Mouse (Mus musculus) intestine, embryonic 14.5 days (tissue): Measurements from ENCODE around the gene Wdr81. TPM values are rescaled to one million over a fixed set of nuclear protein-coding genes. Genes with fewer than 3 reads are reported as not detected.

Experiments
- ATAC-seq: fragments of 200-750 bp; cut with Nextera tagmentation; replicated peaks from 2 replicates; pipeline ENCODE4 v1.8.0; 2017; ENCODE audit warnings: low read depth, moderate number of reproducible peaks, moderate TSS enrichment, moderate library complexity; ENCODE audit not compliant: low FRiP score, low TSS enrichment
- DNase-seq: peaks from one replicate; pipeline ENCODE4 v3.0.0-alpha.2; 2018; ENCODE audit warnings: low spot score
- H3K27ac ChIP-seq: fragments of 300-500 bp; sonication (generic); 2 replicates; pipeline ENCODE4 v1.5.1; 2014; ENCODE audit warnings: low read depth, mild to moderate bottlenecking, control low read depth
- H3K27me3 ChIP-seq: fragments of 300-500 bp; sonication (generic); replicated peaks from 2 replicates; pipeline ENCODE4 v1.6.1; 2014; ENCODE audit warnings: low read length, control low read depth; ENCODE audit not compliant: control insufficient read depth, insufficient read depth
- H3K36me3 ChIP-seq: fragments of 300-500 bp; sonication (generic); 2 replicates; pipeline ENCODE4 v1.6.1; 2014; ENCODE audit warnings: low read length, control low read depth; ENCODE audit not compliant: control insufficient read depth, insufficient read depth
- H3K4me1 ChIP-seq: fragments of 300-500 bp; sonication (generic); replicated peaks from 2 replicates; pipeline ENCODE4 v1.6.1; 2014; ENCODE audit warnings: low read length, control low read depth, mixed read lengths; ENCODE audit not compliant: control insufficient read depth, insufficient read depth
- H3K4me2 ChIP-seq: fragments of 300-500 bp; sonication (generic); 2 replicates; pipeline ENCODE4 v1.6.1; 2014; ENCODE audit warnings: low read length
- H3K4me3 ChIP-seq: fragments of 300-500 bp; sonication (generic); 2 replicates; pipeline ENCODE4 v1.5.1; 2014; ENCODE audit warnings: low read depth, low read length, control low read depth, mixed read lengths
- H3K9ac ChIP-seq: fragments of 300-500 bp; sonication (generic); 2 replicates; pipeline ENCODE4 v1.6.1; 2014; ENCODE audit warnings: mild to moderate bottlenecking, low read length
- H3K9me3 ChIP-seq: fragments of 300-500 bp; sonication (generic); 2 replicates; pipeline ENCODE4 v1.6.1; 2016; ENCODE audit warnings: low read length, control low read depth; ENCODE audit not compliant: control insufficient read depth
- WGBS: fragments of 180-500 bp; shearing (Covaris S2); extraction: QIAGEN DNeasy Blood & Tissue Kit; methylation state at CpG from one replicate; pipeline ENCODE4 v1.1.7; 2014; 5-methylcytosine and 5-hydroxymethylcytosine counted together
- polyA plus RNA-seq: library from polyadenylated mRNA; unstranded; fragments of >200 nt; fragmentation: Nextera tagmentation; extraction: Ambion mirVana; gene quantifications from 2 replicates; pipeline ENCODE4 v1.2.1, GENCODE M21; 2014

Wdr81 gene
- polyA plus RNA-seq, 1 experiment from 2014 or later: 5.9 TPM

- no peak for ATAC-seq
- Histone ChIP-seq H3K36me3 (peaks cover 17% of the 10 kb centered on the region), H3K9ac (no peak overlapping the region), H3K9me3 (no peaks in the 10 kb centered on the region), H3K4me2 (no peak overlapping the region), H3K27me3 (no peaks in the 10 kb centered on the region), H3K27ac (no peak overlapping the region), H3K4me3 (no peak overlapping the region), H3K4me1 (peaks cover 10% of the 10 kb centered on the region)
- 83% methylated on average over 8 of the region's 8 CpGs for WGBS
- no peak for DNase-seq
Observed at GRCm38 (mm10) chr11:75450304-75450908, 4.1 kb downstream of the Wdr81 start.

GRCm38 (mm10) chr11:75449695-75450094 lies 4.8 kb downstream of the Wdr81 start:
- DNase-seq (no peak), ATAC-seq (no peak)
- no peak overlapping the region for H3K27ac ChIP-seq
- peaks cover 5% of the 10 kb centered on the region for H3K4me1 ChIP-seq
- H3K36me3 ChIP-seq: peaks cover 18% of the 10 kb centered on the region
- H3K9ac ChIP-seq: no peak overlapping the region
- H3K27me3 ChIP-seq: no peaks in the 10 kb centered on the region
- WGBS: 81% methylated on average over 7 of the region's 7 CpGs
- no peak overlapping the region for H3K4me3 ChIP-seq
- no peak overlapping the region for H3K4me2 ChIP-seq
- no peaks in the 10 kb centered on the region for H3K9me3 ChIP-seq

GRCm38 (mm10) chr11:75448575-75448974 lies 5.9 kb downstream of the Wdr81 start:
- Histone ChIP-seq H3K9ac (no peak overlapping the region), H3K27me3 (no peaks in the 10 kb centered on the region), H3K4me1 (no peaks in the 10 kb centered on the region), H3K4me3 (no peak overlapping the region), H3K4me2 (no peak overlapping the region), H3K27ac (no peak overlapping the region), H3K9me3 (no peaks in the 10 kb centered on the region), H3K36me3 (peaks cover 22% of the 10 kb centered on the region)
- ATAC-seq: no peak
- WGBS: 86% methylated on average over 3 of the region's 3 CpGs
- no peak for DNase-seq

- Histone ChIP-seq H3K4me2 (no peak overlapping the region), H3K9ac (no peak overlapping the region), H3K27me3 (no peaks in the 10 kb centered on the region), H3K36me3 (peaks cover 19% of the 10 kb centered on the region), H3K9me3 (no peaks in the 10 kb centered on the region), H3K4me1 (no peaks in the 10 kb centered on the region), H3K27ac (no peak overlapping the region), H3K4me3 (no peak overlapping the region)
- no peak for DNase-seq
- 46% methylated on average over 8 of the region's 8 CpGs for WGBS
- no peak for ATAC-seq
Observed at GRCm38 (mm10) chr11:75443711-75444110, 10.8 kb downstream of the Wdr81 start.

GRCm38 (mm10) chr11:75441601-75442000 lies 12.9 kb downstream of the Wdr81 start:
- no peak overlapping the region for H3K9ac ChIP-seq
- no peak overlapping the region for H3K4me2 ChIP-seq
- H3K27ac ChIP-seq: no peak overlapping the region
- H3K36me3 ChIP-seq: peaks cover 9% of the 10 kb centered on the region; the same call in 1 of the 2 replicates
- WGBS: 91% methylated on average over 16 of the region's 16 CpGs
- no peaks in the 10 kb centered on the region for H3K27me3 ChIP-seq
- H3K9me3 ChIP-seq: no peaks in the 10 kb centered on the region
- no peak overlapping the region for H3K4me3 ChIP-seq
- no peak for DNase-seq
- no peak for ATAC-seq
- H3K4me1 ChIP-seq: no peaks in the 10 kb centered on the region

- no peak for DNase-seq
- 73% methylated on average over 7 of the region's 7 CpGs for WGBS
- Histone ChIP-seq H3K4me3 (no peak overlapping the region), H3K9ac (no peak overlapping the region), H3K4me1 (no peaks in the 10 kb centered on the region), H3K27ac (no peak overlapping the region), H3K36me3 (peaks cover 9% of the 10 kb centered on the region; the same call in 1 of the 2 replicates), H3K27me3 (no peaks in the 10 kb centered on the region), H3K9me3 (no peaks in the 10 kb centered on the region), H3K4me2 (no peak overlapping the region)
- no peak for ATAC-seq
Observed at GRCm38 (mm10) chr11:75441034-75441433, 13.5 kb downstream of the Wdr81 start.

GRCm38 (mm10) chr11:75439951-75440350 lies 14.6 kb downstream of the Wdr81 start:
- H3K27ac ChIP-seq: no peak overlapping the region
- no peaks in the 10 kb centered on the region for H3K9me3 ChIP-seq
- no peaks in the 10 kb centered on the region for H3K27me3 ChIP-seq
- no peak overlapping the region for H3K9ac ChIP-seq
- no peak overlapping the region for H3K4me3 ChIP-seq
- 95% methylated on average over 3 of the region's 3 CpGs for WGBS
- H3K4me2 ChIP-seq: no peak overlapping the region
- H3K4me1 ChIP-seq: no peaks in the 10 kb centered on the region
- peaks cover 9% of the 10 kb centered on the region; the same call in 1 of the 2 replicates for H3K36me3 ChIP-seq
- ATAC-seq (no peak), DNase-seq (no peak)

- DNase-seq (no peak), ATAC-seq (no peak)
- H3K4me2 ChIP-seq: no peak within 1 kb of the TSS
- H3K9me3 ChIP-seq: no peaks in the 10 kb centered on the region
- H3K4me1 ChIP-seq: no peaks in the 10 kb centered on the region
- no peak within 1 kb of the TSS for H3K4me3 ChIP-seq
- 70% methylated on average over 6 of the region's 6 CpGs for WGBS
- no peak within 1 kb of the TSS for H3K27ac ChIP-seq
- H3K36me3 ChIP-seq: peaks cover 4% of the 10 kb centered on the region; the same call in 1 of the 2 replicates
- no peak within 1 kb of the TSS for H3K9ac ChIP-seq
- no peaks in the 10 kb centered on the region for H3K27me3 ChIP-seq
Observed at GRCm38 (mm10) chr11:75439363-75439762, 15.2 kb downstream of the Wdr81 start, which contains the start of gene Serpinf2. TSS of gene Serpinf2 (minus strand) at chr11:75439591.

- ATAC-seq: no peak
Observed at GRCm38 (mm10) chr11:75438804-75439203, 15.7 kb downstream of the Wdr81 start.

More at GRCm38 (mm10) chr11:75438804-75439203, 15.7 kb downstream of the Wdr81 start:
- Histone ChIP-seq H3K9me3 (peaks cover 3% of the 10 kb centered on the region; the same call in 1 of the 2 replicates), H3K4me1 (no peaks in the 10 kb centered on the region), H3K27ac (no peak overlapping the region), H3K9ac (no peak overlapping the region), H3K4me2 (no peak overlapping the region), H3K4me3 (no peak overlapping the region), H3K36me3 (0 out of 2 replicates have a peak, but pooled peaks cover 4% of the 10 kb centered on the region), H3K27me3 (no peaks in the 10 kb centered on the region)
- 91% methylated on average over 3 of the region's 3 CpGs for WGBS
- DNase-seq: no peak
